Mouse (Mus musculus) CH12F3 (cell line): Measurements from ENCODE around the gene Cux1.

ENCODE experiments used
- in situ Hi-C: fragments of 300-500 bp; cut with MboI; formaldehyde crosslinking; loops from 2 replicates; pipeline ENCODE4 v1.14.3; 2020; ENCODE audit warnings: low sequenced_read_pairs

Gene Cux1

GRCm38 (mm10) chr5:136274739-136275138, 292.6 kb downstream of the Cux1 start:
- in situ Hi-C loops: loop anchor here (25.0 kb wide), 1 partner anchor 388 kb away; no protein-coding TSS in a partner anchor

GRCm38 (mm10) chr5:136269937-136270336, 297.4 kb downstream of the Cux1 start:
- in situ Hi-C loops: no loop called here

GRCm38 (mm10) chr5:136266077-136266476, 301.2 kb downstream of the Cux1 start:
- in situ Hi-C loops: no loop called here

- in situ Hi-C loops: no loop called here
Observed at GRCm38 (mm10) chr5:136263342-136263741, 303.9 kb downstream of the Cux1 start.

GRCm38 (mm10) chr5:136258919-136259318, 308.4 kb downstream of the Cux1 start:
- in situ Hi-C loops: no loop called here

GRCm38 (mm10) chr5:136252899-136253298, 314.4 kb downstream of the Cux1 start:
- in situ Hi-C loops: loop anchor here (5.0 kb wide), 1 partner anchor 56 kb away; the partner anchor contains the start of gene Prkrip1

GRCm38 (mm10) chr5:136251004-136251403, 316.3 kb downstream of the Cux1 start:
- in situ Hi-C loops: loop anchor here (5.0 kb wide), 1 partner anchor 54 kb away; the partner anchor contains the start of gene Prkrip1

- in situ Hi-C loops: no loop called here
Observed at GRCm38 (mm10) chr5:136248441-136248840, 318.8 kb downstream of the Cux1 start.

- in situ Hi-C loops: no loop called here
Observed at GRCm38 (mm10) chr5:136246452-136246838, 320.8 kb downstream of the Cux1 start, which contains the start of gene Sh2b2. Sh2b2 (minus strand) TSS chr5:136246556.

GRCm38 (mm10) chr5:136245541-136246451, 321.5 kb downstream of the Cux1 start:
- in situ Hi-C loops: no loop called here

- in situ Hi-C loops: no loop called here
Observed at GRCm38 (mm10) chr5:136244762-136245540, 322.3 kb downstream of the Cux1 start.

- in situ Hi-C loops: no loop called here
Observed at GRCm38 (mm10) chr5:136243851-136244761, 323.2 kb downstream of the Cux1 start.

- in situ Hi-C loops: no loop called here
Observed at GRCm38 (mm10) chr5:136241161-136241560, 326.1 kb downstream of the Cux1 start.

- in situ Hi-C loops: no loop called here
Observed at GRCm38 (mm10) chr5:136240381-136240780, 326.9 kb downstream of the Cux1 start.

- in situ Hi-C loops: no loop called here
Observed at GRCm38 (mm10) chr5:136237607-136238006, 329.7 kb downstream of the Cux1 start.

GRCm38 (mm10) chr5:136236611-136237010, 330.7 kb downstream of the Cux1 start:
- in situ Hi-C loops: no loop called here

- in situ Hi-C loops: no loop called here
Observed at GRCm38 (mm10) chr5:136230348-136231035, 336.8 kb downstream of the Cux1 start.

- in situ Hi-C loops: no loop called here
Observed at GRCm38 (mm10) chr5:136226246-136226876, 340.9 kb downstream of the Cux1 start.

- in situ Hi-C loops: no loop called here
Observed at GRCm38 (mm10) chr5:136218585-136218984, 348.7 kb downstream of the Cux1 start.
